Mouse (Mus musculus): Measurements from ENCODE around the gene 4930568D16Rik.
A peak's percentile ranks its signal among the peaks of the same experiment; 100 is the strongest.

Gene 4930568D16Rik

DNA sequence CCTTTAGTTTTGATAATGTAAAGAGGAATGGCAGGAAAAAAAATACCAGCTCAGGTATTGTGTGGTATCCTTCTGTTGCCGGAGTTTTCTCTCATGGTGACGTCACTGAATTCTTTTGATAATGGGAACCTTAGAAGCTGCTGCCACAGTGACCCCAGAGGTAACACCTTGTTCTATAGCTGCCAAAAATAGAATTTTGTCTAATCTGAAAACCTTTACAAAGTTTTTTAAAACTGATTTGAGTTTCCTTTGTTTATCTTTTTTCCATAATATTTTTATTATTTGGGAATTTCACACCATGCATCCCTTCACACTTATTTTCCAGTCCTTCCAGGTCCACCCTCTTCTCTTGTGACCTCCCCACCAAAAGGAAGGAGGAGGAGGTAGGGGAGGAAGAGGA, at the start of gene 4930568D16Rik:
4930568D16Rik (minus strand) TSS at position 101 of the 400 bp plus-strand sequence.
- no peak for DNase-seq (ENCODE audit: low spot score in 2 of 2)

DNA sequence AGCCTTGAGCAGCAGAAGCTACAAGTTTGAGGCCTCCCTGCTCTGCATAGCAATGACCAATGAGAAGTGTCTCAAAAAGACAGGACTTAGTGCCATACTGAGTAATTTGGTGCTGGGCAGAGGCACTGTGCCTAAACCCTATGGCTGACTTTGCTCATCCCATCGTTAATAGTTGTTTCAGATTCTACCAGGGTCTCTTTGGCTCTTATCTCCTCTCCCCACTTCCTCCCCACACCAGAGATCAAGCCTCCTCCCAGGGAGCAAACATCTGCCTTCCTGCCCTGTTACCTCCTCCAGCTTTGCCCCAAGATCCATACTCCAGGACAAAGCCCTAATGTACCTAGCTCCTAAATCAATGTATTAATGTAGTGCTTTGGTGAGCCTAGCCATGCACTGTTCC, 49.7 kb upstream of the 4930568D16Rik start:
- no peak for DNase-seq (ENCODE audit: low spot score in 2 of 2)

DNA sequence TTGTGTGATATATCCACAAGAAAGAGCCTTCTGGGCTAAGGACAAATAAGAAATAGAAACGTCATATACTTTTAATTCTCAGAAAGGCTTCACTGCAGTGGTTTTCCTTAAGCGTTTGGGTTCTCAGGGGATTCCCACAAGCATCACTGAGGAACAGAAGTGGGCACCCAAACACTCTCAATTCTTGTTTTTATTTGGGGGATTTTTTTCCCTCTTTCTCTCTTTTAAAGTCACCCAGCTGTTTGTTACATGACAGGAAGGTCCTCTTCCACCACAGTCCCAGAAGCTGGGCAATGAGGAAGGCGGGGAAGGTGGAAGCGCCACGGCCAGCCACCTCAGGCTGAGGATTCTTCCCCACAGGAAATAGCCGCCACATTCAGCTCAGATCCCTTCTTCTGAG, 48.9 kb upstream of the 4930568D16Rik start:
- no peak for DNase-seq (ENCODE audit: low spot score in 2 of 2)

DNA sequence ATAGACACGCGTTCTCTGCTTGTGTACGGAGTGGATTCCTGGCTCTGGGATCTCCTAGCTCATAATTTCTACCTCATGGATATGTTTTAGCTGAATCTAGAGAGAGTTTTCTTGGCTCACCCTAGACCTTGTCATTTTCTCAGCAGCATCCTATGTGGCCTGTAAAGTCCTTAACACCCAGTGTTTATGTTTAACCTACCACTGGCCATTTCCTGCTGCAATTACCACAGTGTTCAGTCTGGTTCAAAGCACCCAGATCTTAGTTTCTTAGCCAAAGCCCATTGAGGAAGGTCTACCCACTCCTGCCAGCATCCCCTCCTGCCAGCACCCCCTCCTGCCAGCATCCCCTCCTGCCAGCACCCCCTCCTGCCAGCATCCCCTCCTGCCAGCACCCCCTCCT, 45.3 kb upstream of the 4930568D16Rik start:
- DNase-seq (ENCODE audit: low spot score in 2 of 2) = no peak

DNA sequence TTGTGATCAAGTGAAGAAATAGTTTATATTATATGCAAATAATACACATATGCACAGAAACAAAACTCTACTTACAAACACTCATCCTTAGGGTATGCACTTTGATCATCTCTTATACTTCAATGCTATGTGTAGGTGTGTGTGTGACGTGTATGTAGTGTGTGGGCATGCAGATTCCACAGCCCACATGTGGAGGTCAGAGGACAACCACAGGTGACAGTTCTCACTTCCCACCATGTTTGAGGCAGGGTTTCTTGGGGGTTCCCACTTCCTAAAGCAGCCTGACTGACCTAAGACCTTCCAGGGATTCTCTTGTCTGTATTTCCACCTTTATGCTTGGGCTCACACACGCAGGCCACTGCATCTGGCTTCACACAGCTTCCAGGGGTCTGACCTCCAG, 44.7 kb upstream of the 4930568D16Rik start:
- DNase-seq (ENCODE audit: low spot score in 2 of 2) = no peak

DNA sequence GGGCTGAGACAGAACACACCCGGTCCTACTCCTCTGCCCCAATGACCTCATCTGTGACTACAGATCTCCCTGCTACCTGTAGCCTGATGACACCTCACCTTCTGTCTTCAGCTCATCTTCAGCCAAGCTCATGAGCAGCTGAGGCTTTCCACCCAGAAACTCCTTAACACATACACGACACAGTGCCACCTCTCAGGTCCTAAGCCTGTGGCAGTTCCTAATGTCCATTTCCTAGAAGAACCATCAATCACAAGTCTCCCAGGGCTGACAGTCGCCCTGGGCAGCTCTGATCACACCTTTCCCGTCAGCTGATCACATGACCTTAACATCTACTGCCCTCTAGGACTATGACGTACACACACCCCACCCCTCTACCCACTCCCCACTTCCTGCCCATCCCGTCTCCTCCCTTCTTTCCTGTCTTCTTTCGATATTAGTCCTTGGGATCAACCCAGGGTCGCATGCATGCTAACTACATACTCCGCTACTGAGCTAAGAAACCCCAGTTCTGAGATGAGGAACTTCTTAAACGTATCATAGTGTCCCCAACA, 44.2 kb upstream of the 4930568D16Rik start:
- no peak for DNase-seq (ENCODE audit: low spot score in 2 of 2)

DNA sequence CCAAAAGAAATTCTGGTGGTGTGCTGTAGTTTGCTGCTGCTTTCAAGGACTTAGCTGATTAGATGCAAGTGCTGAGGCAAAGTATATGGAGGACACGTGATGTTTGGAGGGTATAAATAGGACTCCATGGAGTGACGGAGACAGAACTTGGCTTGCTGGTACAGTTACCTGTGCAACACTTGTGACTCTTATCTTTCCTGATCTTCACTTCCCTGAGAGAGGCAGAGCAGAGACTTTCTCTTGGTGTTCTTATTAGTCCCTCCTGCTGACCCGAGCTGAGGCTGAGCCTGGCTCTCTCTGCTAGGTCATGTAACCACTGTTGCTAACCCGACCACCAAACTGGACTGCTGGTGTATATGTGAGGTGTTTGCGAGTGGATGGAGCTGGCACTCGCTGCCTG, 41.9 kb upstream of the 4930568D16Rik start:
- DNase-seq (ENCODE audit: low spot score in 2 of 2) = no peak

DNA sequence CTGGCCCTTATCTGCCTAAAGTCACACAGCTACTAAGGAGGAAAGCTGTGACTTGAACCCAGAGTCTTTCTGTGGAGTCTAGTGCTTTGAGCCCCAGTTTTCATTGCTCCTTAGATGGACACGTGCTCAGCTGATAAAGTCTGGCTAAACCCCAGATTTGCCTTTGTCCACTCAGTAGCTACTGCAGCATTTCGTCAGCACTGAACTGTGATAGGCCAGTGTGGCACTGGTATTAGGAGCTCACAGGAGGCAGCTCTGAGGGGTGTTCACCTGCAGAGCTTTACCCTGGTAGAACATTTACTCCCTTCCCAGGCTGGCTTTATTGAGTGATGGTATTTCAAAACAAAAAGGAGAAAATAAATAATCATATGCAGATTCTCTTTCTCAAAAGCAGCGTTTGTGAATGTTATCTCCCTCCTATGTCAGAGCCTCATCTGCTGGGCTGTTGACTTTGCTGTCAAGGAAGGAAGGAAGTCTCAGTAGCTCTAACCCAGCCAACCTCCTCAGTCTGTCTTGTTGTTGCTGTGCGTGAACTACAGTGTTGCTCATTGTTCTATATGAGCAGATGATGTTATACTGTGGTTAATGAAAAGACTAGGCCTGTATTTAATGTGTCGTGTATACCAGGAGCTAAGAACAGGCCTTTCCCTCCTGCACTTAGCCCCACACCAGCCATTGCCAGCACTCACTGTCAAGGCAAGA, 41.0 kb upstream of the 4930568D16Rik start:
- no peak for DNase-seq (ENCODE audit: low spot score in 2 of 2)

DNA sequence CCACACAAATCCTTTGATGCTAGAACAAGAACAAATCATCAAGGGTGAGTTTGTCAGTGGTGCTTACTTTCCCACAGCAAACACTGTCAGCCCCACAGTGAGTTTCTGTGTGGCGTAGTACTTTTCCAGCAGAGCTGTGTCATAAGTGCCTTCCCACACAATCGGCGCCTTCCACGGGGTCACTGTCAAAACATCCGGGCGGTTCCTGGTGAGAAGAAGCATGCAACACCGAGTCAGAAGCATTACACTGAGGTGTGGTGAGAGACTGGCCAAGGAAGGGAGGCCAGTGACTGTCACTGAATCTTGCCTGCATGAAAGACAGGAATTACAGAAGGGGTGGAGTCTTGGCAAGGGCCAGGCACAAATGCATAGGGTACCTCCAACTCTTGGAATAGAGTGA, 40.3 kb upstream of the 4930568D16Rik start:
- DNase-seq (ENCODE audit: low spot score in 2 of 2) = peak in 1 of 2 experiments; percentile 51

DNA sequence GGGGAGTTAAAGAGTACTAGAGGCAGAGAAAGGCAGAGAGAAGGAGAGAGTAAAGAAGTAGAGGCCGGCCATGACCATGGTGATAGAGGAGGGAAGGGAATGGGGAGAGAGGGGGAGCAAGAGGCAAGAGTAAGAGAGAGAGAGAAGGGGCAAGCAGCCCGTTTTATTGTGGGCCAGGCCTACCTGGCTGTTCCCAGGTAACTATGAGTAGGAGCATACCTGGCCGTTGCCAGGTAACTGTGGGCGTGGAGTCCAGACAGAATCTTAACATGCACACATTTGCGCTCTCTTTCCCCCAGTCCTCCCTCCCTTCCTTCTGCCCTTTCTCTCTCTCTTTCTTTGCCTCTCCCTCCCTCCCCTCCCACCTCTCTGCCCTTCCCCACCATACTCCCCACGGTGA, 39.7 kb upstream of the 4930568D16Rik start:
- DNase-seq (ENCODE audit: low spot score in 2 of 2) = no peak

DNA sequence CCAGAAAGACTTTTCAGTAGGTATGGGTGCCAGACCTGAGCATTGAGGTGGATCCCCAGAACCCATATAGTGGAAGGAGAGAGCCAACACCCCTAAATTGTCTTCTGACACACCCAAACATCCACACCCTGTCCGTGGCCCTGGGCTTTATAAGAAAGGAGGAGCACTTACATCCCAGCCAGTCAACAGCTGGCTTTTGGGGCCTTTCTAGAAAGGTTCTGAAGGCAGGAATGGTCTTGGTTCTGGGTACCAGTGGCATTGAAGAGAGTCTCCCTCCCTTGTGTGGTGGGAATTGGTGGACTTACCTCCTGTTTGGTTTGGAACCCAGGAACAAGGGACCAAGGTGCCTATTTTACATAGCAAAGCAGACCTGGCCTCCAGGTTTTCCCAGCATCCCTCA, 39.1 kb upstream of the 4930568D16Rik start:
- DNase-seq (ENCODE audit: low spot score in 2 of 2) = no peak

DNA sequence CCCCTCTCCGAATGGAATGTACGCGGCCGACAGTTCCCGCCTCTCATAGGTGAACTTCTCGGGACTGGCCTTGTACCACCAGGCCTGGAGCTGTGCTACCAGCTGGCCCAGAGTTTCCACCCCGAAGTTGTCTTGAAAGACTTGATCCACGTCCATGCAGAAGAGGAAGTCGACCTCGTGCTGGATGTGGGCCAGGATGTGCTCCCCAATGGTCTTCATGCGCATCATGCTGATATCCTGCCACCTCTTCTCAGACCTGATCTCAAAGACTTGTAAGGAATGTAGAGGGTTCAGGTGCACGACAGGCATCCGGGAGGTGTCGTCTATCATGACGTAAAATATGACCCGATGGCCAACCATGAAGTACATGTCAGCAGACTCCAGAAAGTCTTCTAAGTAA, 34.9 kb upstream of the 4930568D16Rik start:
- DNase-seq (ENCODE audit: low spot score in 2 of 2) = peak; percentile 15 to 54

DNA sequence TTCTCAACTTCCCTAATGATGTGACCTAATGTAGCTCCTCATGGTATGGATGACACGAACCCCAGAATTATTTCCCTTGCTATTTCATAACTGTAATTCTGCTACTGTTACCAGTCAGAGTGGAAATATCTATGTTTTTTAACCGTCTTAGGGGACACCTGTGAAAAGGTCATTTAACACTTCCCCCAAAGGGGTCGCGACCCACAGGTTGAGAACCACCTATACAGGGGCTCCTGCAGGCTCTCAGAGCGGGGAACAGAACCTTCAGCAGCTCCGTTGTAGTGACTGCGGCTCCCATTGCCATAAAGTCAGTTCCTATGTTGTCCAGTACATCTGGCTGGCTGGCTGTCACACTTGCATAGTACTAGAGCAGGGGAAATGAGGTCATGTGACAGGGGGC, 33.2 kb upstream of the 4930568D16Rik start:
- peak in 1 of 2 experiments; percentile 13 for DNase-seq (ENCODE audit: low spot score in 2 of 2)

DNA sequence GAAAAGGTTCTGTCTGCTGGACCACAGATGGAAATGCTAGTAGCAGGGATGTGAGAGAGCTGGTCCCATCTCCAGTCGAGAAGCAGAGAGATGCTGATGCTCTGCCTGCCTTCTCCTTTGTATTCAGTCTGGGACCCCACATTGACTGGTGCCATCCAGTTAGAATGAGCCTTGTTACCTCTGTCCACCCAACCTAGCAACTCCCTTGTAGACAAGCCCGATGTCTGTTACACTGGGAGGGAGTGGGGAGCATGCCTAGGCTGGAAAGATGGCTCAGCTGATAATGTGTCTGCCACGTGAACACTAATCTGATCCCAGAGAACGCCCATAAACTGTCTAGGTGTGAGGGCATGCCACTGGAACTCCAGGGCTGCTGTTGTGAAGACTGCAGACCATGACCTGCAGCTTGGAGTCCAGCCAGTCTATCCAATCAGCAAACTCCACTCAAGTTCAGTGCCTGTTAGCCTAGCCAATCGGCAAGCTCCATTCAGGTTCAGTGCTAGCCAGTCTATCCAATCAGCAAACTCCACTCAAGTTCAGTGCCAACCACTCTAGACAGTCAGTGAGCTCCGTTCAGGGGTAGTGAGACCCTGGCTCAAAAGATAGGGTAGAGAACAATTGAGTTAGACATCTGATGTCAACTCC, 30.8 kb upstream of the 4930568D16Rik start:
- DNase-seq (ENCODE audit: low spot score in 2 of 2) = peak in 1 of 2 experiments; percentile 21

DNA sequence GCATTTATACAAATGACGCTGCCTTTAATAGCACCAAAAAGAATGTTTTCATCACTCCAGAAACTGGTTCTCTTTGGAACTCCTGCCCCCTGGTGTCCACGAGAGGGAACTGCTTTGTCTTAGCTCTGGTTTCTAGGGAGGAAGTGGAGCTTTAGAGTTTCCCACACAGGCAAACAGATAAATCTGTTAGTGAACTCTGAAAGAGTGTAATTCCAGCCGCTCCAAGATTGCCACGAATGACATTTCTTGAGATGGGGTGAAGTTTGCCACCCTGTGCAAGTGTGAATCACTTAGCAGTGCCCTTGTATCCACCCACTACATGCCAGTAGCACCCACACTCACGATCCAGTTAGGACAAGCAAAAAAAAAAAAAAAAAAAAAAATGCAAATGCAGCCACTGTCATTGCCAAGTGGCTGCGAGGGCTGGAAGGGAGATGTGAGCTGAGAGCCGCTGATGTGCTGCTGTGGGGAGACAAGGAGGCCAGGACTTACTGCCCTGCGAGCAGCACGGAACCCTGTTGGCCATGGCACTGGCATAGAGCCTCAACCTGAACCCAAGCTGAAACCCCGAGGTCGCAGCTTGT, 30.2 kb upstream of the 4930568D16Rik start:
- DNase-seq (ENCODE audit: low spot score in 2 of 2) = peak; percentile 58 to 66

DNA sequence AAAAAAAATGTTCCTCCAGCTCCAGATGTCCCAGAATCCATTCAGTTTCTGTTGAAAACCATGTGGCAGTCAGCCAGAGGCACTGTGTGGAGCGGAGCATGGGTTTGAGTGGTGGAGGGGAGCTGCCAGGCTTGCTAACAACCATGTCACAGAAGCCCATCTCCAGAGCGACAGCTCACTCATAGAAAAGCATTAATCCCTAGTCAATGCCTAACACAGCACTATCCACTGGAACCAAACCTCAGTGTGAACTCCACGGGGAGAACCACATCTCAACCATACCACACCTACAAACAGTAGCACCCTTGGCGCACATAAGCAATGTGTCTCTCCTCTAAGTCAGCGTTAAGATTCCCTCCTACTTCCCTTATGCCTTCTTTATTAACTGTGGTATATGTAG, 29.6 kb upstream of the 4930568D16Rik start, which contains the start of gene 4930402F06Rik:
4930402F06Rik (minus strand) TSS at position 80 of the 400 bp plus-strand sequence.
- peak in 1 of 2 experiments; percentile 15 for DNase-seq (ENCODE audit: low spot score in 2 of 2)

DNA sequence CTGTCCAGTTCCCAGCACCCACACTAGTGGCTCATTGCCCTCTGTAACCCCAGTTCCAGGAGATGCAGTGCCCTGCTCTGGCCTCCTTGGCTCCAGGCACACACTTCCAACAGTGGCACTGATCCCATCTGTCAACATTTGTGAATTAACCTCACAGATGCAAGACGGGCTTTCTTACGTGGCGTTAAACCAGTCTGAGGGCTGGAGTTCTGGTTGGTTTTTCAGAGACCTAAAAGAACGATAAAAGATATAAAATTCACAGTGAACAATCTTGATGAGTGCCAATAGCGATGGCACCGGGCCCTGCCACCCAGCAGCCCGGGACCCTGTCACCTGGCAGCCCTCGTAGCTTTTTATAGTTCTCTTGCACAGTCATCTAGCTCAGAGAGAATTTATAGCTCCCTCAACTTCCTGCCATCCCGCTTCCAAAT, 17.9 kb upstream of the 4930568D16Rik start:
- no peak for DNase-seq (ENCODE audit: low spot score in 2 of 2)

DNA sequence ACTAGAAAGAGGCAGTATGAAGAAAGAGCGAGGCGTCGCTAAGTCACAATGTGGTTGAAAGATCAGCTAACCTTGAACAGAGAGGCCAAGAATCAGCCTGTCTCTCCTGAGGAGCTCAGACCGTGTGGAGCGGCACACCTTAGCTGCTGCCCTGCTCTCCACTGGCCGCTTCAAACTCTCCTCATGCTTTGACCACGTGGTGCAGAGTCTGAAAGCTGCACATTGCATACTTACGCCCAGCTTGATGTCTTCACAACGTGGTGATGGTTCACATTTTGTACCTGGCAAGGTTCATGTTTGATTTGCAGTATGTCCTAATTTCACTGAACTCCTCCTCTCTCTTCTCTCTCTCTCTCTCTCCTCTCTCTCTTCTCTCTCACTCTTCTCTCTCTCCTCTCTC, 11.8 kb upstream of the 4930568D16Rik start:
- DNase-seq (ENCODE audit: low spot score in 2 of 2) = no peak

DNA sequence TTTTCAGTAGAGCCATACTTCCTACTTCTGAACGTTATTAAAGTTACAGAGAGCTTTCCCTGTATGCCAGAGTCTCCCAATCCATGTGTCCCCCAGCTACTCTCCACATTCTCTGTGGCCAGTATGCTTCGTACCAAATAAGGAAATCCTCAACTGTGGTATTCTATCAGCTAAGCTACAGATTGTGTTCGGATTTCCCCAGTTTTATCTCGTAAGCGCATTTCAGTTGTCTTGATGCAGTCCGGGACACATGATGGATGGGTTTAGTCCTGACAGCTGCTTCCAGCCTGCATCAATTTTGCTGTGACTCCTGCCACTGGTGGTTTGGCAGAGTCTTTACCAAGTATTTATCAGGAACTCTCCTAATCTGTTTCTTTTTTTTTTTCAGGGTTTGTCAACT, 10.1 kb upstream of the 4930568D16Rik start:
- DNase-seq (ENCODE audit: low spot score in 2 of 2) = no peak

DNA sequence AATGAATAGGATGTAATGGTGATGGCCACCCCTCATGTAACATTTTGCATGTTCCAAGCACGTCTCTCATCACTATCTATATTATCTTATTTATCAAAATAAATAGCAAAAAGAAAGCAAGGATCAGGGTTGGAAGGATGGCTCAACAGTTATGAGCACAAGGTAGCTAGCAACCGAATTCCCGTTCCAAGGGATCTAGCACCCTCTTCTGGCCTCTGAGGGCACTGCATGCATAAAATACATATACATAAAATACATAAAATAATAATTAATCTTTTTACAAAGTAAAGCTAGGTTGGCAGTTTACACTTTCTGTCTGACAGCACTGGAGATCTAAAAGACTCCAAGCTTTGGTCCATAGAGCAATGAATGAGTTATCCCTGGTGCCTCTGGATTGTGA, 5.5 kb upstream of the 4930568D16Rik start:
- no peak for DNase-seq (ENCODE audit: low spot score in 2 of 2)

DNA sequence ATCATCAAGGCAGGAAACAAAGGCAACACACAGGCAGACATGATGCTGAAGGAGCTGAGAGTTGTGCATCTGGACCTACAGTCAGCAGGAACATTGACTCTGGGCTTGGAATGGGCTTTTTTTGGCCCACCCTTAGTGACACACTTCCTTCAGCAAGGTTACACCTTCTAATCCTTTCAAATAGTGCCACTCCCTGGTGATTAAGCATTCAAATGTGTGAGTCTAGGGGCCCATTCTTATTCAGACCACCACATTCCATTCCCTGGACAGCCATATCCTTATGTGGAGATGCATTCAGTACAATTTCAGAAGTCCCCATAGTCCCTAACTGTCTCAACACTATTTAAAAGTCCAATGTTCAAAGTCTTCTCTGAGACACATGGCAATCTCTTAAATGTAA, 3.2 kb upstream of the 4930568D16Rik start:
- no peak for DNase-seq (ENCODE audit: low spot score in 2 of 2)

DNA sequence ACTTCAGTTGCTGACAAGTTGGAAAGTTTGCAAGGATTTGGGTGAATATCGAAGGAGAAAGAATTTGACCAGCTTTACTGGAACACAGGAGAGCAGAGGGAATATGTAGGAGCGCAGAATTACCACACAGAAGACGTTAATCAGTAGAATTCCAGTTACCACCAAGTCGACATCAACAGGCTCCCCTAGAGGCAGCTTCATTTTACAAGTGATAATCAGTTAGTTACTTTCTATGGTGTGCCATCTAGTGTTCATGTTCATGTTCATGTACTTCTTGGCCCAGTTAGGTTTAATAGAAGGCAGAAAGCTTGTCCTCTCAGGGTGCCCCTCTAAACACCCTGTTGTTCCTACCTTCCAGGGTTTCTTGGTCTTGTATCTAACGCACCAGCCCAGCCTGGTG, 18.3 kb downstream of the 4930568D16Rik start:
- DNase-seq (ENCODE audit: low spot score in 2 of 2) = no peak

DNA sequence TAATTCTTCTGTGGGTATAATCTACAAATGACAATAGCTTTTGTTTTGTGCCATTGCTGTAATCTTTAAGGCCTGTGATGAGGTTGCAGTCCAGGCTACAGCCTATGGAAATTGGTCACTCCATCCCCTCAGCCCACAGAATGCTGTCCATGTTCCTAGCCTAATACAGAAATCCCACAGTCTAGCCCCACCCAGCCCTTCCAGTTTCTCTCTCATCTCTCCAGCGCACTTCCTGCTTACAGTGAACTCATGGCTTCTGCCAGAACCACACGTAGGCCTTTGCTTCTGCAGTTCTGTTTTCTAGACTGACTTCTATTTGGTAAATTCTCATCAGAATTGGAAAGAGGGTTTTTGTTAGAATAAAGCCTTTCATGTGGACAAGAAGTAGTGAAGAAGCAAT, 21.5 kb downstream of the 4930568D16Rik start:
- no peak for DNase-seq (ENCODE audit: low spot score in 2 of 2)

All from urinary bladder, postnatal 4 days (tissue).